Mouse (Mus musculus) R1 (cell line): ENCODE measurements at regions not wholly inside any gene's neighbourhood (a gene's known extent, or its start where the extent isn't known, plus 50 kb on each side); places are given as distances from the start of the nearest gene placed in this dataset.

Experiments
- DNase-seq: peaks from one replicate; pipeline ENCODE4 v3.0.0-alpha.2; 2018; ENCODE audit warnings: low read depth, low spot score

DNA sequence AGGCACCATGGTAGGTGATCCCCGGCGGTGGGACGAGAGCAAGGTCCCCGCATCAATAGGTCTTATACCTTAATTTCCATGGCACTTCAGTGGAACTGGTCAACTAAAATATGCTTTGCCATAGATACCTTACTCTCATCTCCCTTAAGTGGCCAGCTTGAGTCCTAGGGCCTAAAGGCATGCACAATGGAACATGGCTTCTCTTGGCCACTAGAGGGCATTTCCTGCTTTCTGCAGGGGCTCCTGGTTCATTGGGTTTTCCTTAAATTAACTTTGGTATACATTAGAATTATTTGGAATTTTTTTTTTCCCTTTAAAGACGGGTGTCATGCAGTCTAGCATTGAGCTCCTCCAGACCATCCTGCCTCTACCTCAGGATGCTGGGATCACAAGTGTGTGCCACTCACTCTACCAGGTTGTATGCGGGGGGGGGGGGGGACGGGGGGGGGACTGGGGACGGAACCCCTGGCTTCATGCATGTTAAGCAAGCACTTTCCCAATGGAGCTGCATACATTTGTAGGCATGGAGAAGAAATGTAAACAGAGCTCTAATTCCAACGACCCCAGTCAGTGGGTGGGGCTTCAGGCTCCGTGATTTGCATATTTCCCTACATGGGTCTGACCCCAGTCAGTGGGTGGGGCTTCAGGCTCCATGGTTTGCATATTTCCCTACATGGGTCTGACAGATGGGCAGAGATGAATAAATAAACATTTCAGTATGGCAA lies 113.4 kb upstream of the Cpm start:
- peak; percentile 75 for DNase-seq

DNA sequence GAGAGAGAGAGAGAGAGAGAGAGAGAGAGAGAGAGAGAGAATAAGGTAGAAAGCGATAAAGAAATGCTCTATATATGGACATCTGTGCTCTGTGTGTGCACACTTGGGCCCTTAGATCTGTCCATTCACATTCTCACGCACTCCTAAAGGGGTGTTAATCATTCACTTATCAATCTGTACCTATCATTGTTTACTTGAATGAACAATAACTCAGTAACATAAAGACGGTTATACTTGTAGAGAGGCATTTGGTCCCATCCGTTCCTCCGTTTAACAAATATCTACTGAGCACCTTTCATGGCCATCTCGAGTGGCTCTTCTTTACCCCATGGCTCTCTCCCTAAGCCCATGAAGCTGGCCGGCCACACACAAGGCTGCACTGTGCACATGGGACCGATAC lies 114.3 kb upstream of the Cpm start:
- no peak for DNase-seq

DNA sequence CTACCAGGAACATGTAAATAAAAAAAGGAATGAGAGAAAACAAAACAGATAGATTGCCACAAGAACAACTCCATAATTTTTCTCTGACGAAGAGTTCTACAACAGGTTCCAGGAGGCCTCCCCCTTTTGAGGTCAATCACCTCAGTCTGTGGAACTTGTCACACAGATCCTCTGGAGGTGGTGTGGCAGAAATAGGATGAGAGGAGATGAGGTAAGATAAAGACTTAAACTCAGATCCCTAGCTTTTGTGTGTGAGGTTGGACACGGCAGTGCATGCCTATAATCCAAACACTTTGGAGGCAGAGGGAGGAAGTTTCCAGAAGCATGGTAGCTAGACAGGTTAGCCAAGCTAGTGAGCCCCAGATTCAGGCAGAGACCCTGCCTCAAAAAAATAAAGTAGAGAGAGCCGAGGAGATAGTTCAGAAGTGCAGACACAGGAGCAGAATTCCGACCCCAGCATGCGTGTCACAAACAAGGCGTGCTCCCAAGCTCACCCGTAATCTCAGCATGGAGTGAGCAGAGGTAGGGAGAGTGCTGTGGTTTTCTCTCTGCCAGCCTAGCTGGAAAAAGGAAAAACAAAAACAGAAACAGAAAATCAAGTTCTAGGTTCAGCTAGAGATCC lies 115.3 kb upstream of the Cpm start:
- no peak for DNase-seq

DNA sequence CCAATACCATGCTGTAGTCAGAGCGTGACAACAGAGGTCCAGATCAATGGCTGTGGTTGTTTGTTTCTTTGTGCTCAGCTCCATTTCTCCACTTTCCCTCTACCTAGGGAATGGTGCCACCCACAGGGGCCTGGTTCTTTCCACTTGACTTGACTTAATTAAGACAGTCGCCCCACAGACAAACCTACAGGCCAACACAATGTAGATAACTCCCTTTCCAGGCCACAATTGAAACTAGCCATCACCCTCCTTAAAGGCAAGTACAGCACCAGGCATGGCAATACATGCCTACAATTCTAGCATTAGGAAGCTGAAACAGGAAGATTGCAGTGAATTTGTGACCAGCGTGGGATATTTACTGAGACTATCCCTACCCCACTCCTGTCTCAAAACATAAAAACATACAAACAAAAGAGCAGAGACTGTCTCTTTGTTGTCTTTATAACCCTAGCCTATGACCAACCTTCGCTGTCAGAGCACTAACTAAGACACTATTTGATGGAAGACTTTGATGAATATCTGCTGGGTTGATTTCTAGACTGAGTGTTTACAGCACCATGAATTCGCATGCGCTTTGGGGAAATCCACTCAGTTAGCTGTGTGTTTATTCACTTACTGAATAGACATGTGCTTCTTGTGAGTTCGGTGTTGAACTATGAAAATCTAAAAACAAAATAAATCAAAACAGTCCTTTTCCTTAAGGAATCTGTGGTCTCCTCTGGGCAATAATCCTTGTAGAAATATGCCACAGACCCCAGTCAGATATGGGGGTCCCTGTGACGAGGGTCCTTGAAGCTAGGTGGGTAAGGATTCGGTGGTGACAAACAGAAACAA lies 116.7 kb upstream of the Cpm start:
- DNase-seq = no peak

DNA sequence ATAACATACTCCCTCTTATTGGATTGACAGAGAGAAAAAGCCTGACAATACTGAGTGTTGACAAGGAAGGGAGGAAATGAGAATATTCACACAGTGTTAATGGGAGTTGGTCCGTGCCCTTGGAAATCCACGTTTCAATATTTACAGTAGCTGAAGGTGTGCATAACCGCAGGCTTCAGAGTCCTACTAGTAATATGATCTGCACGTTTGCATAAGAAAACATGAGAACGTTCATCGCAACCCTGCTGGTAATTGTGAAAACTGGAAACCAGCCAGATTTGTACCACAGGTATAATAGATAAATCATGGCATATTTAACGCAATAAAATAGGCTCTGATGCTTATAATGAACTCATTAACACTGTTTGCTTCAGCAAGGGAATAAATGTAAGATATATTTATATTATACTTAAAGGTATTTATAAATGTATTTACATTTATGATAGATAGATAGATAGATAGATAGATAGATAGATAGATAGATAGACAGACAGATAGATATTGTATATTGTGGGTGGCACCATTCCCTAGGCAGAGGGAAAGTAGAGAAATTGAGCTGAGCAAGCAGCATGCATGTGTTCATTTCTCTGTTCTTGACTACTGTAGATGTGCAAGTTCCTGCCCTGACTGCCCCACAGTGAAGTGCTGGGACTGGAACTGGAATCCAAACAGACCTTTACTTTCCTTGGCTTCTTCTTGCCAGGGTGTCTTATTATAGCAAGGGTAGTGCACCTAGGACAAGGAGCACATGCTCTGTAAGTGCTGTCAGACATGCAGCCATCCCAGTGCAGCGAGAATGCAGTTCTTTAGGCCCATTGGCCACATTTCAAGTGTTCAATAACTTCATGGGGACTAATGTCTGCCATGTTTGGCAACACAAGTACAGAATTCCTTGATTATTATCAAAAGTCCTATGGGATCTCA lies 117.6 kb upstream of the Cpm start:
- no peak for DNase-seq

DNA sequence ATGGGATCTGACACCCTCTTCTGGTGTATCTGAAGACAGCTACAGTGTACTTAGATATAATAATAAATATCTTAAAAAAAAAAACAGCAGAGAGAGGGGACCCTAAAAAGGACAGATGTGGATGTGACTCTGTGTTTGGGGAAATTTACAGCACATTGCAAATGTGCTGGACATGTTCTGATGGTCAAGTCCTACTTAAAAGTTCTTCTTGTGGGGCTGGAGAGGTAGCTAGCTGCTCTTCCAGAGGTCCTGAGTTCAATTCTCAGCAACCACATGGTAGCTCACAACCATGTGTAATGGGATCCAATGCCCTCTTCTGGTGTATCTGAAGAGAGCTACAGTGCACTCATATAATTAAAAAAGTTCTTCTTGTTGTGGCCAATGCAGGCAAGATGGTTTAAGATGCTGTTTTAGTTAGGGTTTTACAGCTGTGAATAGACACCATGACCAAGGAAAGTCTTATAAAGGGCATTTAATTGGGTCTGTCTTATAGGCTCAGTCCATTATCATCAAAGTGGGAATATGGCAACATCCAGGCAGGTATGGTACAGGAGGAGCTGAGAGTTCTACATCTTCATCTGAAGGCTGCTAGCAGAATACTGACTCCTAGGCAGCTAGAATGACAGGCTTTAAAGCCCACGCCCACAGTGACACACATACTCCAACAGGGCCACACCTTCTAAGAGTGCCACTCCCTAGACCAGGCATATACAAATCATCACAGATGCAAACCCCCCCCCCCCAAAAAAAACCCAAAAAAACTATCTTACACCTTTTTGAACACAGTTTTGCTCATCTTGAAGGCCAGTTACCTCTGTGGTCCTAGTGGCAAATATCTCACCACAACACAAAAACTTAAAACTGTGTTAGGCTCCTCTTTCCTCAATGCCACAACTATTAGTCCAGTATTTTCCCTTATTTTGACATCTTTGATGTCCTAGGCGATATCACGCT lies 118.5 kb upstream of the Cpm start:
- DNase-seq = no peak

DNA sequence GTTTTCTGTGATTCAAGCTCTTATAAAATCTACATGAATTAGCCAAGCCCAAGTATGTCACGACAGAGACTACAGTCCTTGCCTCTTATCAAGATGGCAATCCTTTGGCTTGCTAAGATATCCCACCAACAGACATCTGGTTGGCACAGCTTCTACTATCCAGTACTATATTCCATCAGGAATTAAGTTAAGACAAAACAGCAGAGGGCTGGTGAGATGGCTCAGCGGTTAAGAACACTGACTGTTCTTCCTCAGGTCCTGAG lies 119.1 kb upstream of the Cpm start:
- DNase-seq = no peak

DNA sequence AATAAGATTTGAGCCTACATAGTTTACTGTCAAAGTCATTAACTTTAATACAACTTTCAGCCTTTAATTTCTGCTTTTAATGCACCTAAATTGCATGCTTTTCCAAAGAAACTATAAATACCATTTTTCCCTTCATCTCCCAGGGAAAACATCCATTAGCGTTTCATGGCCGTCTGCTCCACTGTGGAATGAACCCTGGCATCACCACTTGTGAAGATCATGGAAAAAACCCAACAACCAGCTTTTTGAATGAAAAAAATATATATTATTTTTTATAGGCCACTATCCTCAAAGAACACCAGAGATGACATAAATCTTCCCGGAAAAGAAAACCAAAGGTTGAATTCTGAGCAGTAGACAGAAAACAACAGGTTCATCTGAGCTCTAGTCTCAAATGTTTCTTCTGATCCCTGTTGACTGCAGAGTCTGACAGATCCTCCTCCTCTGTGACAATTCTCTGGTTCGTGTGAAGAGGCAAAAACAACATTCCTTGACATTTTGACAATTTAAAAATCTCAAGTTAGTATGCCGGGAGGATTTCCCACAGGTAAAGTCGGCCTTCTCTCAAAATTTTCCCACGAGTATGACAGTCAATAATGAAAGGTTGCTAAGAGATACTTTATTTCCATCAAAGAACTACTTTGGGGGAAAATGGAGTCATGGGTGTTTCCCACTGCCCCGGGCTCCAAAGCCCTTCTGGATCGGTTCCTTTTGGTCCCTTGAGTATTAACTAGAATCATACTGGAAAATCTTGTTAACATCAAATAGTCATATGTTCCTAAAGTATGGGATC lies 119.7 kb upstream of the Cpm start:
- DNase-seq = no peak

DNA sequence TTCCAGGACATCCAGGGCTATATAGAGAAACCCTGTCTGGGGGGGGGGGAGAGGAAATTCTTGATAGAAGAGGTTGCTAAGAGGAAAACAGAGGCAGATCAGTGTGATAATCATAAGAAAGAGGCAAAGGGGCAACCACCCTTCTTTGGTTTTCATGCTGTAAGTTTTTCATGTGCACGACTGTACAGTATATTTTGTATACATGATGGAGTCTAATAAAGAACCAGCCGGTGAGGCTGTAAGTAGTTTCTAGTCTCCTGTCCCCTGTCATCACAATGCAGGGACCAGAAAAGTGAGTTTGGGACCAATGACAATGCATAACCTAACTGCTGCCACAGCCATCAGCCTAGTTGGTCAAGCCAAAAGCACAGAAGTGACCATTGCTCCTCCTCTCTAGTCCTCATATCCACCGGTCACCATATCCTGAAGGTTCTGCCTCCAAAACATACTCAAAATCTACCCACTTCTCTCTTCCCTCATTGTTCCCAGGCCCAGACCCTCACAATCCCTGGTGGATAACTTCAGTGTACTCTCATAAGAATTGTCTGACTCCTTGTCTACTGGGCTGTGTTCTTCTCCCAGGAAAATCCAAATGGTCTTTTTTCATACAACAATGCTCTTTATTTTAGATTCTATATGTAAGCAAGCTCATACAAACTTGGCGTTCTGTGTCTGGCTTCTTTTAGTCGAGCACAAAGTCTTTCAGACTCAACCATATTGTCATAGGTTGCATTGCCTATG lies 122.9 kb upstream of the Cpm start:
- DNase-seq = no peak

DNA sequence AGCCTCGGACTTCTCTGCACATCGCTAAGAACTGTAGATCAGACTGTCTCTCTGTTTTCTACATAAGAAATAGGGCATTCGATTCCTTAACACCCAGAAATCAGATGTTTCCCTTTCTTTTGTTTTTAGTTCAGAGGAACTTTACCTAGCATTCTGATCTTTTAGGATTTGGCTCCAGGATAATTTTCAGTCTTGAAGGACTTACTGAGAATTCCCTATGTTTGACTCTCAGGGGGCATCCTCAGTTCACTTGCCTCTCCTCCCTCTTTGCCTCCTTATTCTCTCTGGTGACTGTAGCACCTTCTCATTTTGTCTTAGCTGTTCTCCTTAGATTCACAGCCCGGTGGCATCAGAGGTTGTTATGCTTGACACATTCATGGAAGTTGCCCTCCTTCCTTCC lies 123.8 kb upstream of the Cpm start:
- DNase-seq = no peak

DNA sequence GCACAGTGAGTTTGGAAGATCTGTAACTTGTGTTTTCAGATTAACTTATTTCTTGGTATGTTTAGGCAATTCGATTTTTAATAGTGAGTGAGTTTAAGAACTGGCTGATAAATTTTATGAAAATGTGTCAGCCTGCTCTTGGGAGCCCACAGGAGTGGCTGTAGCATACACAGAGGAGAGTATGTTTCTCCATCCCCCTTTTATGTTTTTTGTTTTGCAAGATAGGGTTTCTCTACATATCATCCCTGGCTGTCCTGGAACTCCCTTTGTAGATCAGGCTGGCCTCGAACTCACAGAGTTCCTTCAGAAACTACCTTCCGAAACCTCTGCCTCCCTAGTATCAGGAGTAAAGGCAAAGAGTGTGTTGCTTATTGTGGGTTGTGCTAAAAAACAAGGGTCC lies 124.2 kb upstream of the Cpm start:
- no peak for DNase-seq

DNA sequence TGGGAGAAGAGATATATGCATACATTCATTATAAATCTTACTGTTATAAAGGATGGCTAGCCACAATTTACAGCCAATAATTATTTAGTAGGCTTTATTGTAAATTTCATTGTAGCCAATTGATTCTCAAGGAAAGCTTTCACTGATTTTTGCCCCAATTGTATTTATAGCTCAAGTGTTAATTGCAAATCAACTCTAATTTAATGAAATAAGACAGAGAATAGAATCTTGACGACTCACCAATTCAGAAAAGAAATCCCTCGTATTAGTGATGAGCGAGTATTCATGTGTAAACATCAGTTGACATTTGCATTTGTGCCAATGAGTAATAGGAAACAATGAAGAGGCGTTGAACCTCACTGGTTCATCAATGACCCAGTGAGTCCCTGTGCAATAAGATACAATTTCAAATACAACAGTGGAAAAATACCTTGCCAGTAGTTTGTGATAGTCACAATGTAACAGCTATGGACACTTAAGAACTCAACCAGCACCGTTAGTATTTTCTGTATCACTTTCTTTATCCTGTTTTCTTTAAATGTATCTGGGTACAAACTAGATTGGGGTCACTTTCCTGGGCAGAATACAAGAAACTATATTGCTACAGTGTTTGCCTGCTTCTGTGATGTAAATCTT lies 124.6 kb upstream of the Cpsf6 start:
- DNase-seq = no peak

DNA sequence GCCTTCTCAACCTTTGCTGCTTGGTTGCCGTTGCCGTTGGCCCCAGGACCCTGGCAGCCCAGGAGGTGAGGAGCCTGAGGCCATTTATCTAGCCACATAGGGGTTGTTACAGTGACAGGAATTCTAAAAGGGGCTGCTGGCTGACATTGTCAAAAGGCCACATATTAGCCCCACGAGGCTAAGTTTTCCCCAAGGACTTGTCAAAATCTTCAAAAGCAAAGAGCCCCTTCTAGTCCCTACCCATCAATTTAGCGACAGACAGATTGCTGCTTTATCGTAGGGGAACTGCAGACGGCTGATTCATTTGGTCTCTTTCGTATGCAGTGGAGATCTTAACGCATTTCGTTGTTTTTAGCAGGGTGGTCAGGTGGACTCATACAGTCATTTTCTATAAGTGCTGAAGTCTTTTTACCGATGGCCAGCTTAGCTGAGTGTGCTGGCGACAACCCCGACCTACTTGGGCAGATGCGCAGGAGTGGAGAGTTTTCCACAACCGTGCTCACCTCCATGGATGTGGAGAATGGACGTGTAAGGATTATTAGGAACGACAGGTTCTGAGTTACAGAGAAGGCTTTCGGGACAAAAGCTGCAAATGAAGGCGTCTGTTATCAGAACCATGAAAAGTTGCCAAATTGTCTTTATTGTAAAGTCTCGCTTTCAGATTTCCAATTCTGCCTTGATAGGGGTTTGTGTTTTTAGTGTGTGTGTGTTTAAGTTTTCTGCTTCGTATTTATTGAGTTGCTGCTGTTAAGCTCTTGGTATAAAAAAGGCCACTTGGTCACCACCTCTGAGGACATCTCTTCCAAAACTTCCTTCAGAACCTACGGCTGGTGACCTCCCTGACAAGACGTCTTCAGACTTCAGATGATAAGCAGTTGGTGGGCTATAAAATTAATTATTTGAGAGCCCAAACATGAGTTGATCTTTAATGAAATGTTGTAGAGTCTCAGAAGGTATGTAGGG lies 123.7 kb upstream of the Cpsf6 start:
- DNase-seq = no peak

DNA sequence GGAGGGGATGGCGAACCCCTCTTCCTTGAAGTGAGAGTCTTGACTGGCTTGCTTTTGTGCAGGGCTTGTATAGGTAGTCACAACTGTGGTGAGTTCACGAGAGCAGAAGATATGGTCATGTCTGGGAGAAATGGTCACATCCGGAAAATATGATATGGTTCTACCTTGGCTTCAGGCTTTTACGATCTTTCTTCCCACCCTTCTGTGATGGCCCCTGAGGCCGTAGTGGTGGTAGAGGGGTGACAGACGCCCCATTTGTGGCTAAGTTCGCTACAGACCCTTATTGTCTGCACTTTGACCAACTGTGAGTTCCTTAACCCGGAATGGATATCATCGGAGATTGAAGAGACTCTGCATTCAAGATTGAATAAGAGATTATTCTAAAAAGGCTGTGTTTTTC lies 122.9 kb upstream of the Cpsf6 start:
- no peak for DNase-seq

DNA sequence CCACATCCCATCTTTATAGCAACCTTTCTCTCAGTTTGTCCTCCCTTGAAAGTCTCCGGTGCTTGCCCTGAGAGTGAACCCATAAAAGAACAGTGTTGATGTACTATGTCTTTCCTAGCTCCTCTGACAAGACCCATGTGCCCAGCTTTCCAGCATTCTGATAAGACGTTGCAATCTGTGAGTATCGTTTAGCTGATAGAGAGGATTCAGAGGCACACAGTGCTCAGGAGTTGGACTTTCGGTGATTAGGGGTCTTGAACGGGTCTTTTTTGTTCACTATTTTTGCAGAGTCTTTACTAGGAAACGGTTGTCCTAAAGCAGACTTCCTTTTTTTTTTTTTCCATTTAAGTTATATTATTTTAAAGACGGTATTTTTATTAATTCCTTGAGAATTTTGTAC lies 122.3 kb upstream of the Cpsf6 start:
- DNase-seq = no peak

DNA sequence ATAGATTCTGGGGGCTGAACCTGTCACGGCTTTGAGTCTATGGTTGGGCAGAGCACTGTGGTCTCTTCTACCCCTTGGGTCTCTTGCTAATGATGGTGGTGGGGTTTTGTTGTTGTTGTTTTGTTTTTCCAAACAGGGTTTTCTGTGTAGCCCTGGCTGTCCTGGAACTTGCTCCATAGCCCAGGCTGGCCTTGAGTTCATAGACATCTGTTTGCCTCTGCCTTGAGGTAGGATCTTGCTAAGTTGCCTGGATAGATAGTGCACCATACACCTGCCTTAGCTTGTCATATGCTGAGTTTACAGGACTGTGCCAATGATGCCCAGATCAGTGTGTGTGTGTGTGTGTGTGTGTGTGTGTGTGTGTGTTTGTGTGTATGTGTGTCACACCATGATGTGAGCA lies 121.6 kb upstream of the Cpsf6 start:
- no peak for DNase-seq

DNA sequence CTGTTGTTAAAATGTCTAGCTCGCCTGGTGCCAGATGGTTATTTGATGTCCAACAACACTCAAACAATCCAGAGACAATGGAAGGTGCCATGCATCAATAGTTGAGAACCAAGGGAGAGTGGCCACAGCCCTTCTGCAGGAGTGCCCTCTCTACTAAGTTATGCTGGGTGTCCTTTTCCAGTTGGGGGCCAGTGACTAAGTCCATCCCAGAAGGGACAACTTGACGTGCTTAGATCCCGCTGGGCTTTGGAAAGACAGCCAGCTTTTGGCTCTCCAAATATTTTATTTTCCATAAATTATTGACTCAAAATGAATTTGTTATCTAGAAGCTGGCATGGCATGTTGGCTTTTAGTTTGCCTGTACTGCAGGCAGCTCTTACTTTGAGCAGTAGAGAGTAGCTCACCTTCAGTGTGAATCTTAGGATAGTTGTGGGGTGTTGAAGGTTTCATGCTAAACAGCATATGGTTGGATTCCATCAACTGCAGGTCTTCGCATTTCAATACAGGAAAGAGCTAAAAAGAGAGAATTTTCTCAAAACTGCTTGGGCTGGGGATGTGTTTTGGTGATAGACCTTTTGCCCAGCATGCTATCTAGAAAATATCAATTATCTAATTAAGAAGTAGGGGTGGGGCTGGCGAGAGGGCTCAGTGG lies 120.8 kb upstream of the Cpsf6 start:
- no peak for DNase-seq
